Mouse (Mus musculus) MEL (cell line): ENCODE data around the gene Il22ra1. TPM values are rescaled to one million over a fixed set of nuclear protein-coding genes. Genes with fewer than 3 reads are reported as not detected.
A peak's percentile ranks its signal among the peaks of the same experiment; 100 is the strongest.

ENCODE experiments used
- DNase-seq: peaks from one replicate; pipeline ENCODE4 v3.0.0; 2011; ENCODE audit warnings: low read depth, low spot score
- H3K27ac ChIP-seq: 2 replicates; pipeline ENCODE4 v1.5.1; 2012; ENCODE audit warnings: low read depth, mild to moderate bottlenecking, control low read depth, low read length, moderate library complexity; ENCODE audit not compliant: control insufficient read depth
- H3K27me3 ChIP-seq, 2 experiments: fragments of 150-350 bp in 1 of 2; sonication (generic) in 1 of 2; 2 replicates each; pipeline ENCODE4 v1.6.1; 2012; ENCODE audit warnings: low read length in 2 of 2, mild to moderate bottlenecking in 2 of 2, improper control_type of control experiment in 1 of 2, moderate library complexity in 1 of 2; ENCODE audit not compliant: insufficient read depth in 2 of 2, control insufficient read depth in 1 of 2
- H3K36me3 ChIP-seq, 2 experiments: 2 replicates each; pipeline ENCODE4 v1.6.1; 2012 to 2014; ENCODE audit warnings: low read length in 2 of 2, improper control_type of control experiment in 1 of 2, inconsistent platforms in 1 of 2, mild to moderate bottlenecking in 1 of 2; ENCODE audit not compliant: insufficient read depth in 2 of 2, control insufficient read depth in 1 of 2
- H3K4me1 ChIP-seq, 2 experiments: fragments of 150-350 bp in 1 of 2; sonication (generic) in 1 of 2; 2 replicates each; pipeline ENCODE4 v1.6.1; 2012; ENCODE audit warnings: low read length in 2 of 2, improper control_type of control experiment in 1 of 2, mild to moderate bottlenecking in 1 of 2; ENCODE audit not compliant: insufficient read depth in 2 of 2, control insufficient read depth in 1 of 2
- H3K4me3 ChIP-seq, 2 experiments: fragments of 150-350 bp in 1 of 2; sonication (generic) in 1 of 2; 2 replicates each; pipeline ENCODE4 v1.5.1; 2012; ENCODE audit warnings: low read depth in 2 of 2, low read length in 2 of 2, mild to moderate bottlenecking in 2 of 2, moderate library complexity in 2 of 2, control low read depth in 1 of 2, improper control_type of control experiment in 1 of 2; ENCODE audit not compliant: control insufficient read depth in 1 of 2, insufficient read depth in 1 of 2
- H3K79me2 ChIP-seq: 2 replicates; pipeline ENCODE4 v1.6.1; 2012; ENCODE audit warnings: mild to moderate bottlenecking, low read length, moderate library complexity; ENCODE audit not compliant: control insufficient read depth, poor library complexity, insufficient read depth
- H3K9ac ChIP-seq: 2 replicates; pipeline ENCODE4 v1.6.1; 2012; ENCODE audit warnings: low read depth, mild to moderate bottlenecking, control low read depth, low read length, moderate library complexity; ENCODE audit not compliant: control insufficient read depth, poor library complexity, severe bottlenecking
- H3K9me3 ChIP-seq: fragments of 150-350 bp; sonication (generic); replicated peaks from 2 replicates; pipeline ENCODE4 v1.6.1; 2012; ENCODE audit warnings: mild to moderate bottlenecking, low read length, improper control_type of control experiment, moderate library complexity; ENCODE audit not compliant: insufficient read depth
- CHD1 ChIP-seq: IDR thresholded peaks from 2 replicates; pipeline ENCODE4 v1.6.1; 2012; ENCODE audit warnings: low read depth, mild to moderate bottlenecking, inconsistent platforms, low read length, improper control_type of control experiment
- EP300 ChIP-seq, 2 experiments: IDR thresholded peaks; 2 replicates each; pipeline ENCODE4 v1.6.1; 2011; ENCODE audit warnings: improper control_type of control experiment in 2 of 2, low read length in 2 of 2, low read depth in 1 of 2, mild to moderate bottlenecking in 1 of 2
- GATA1 ChIP-seq: IDR thresholded peaks from 2 replicates; pipeline ENCODE4 v1.6.1; 2011; ENCODE audit warnings: low read depth, low read length, improper control_type of control experiment
- HCFC1 ChIP-seq: IDR thresholded peaks from 2 replicates; pipeline ENCODE4 v1.6.1; 2012; ENCODE audit warnings: low read depth, mild to moderate bottlenecking, inconsistent platforms, low read length, improper control_type of control experiment, moderate library complexity
- MAFK ChIP-seq: IDR thresholded peaks from 2 replicates; pipeline ENCODE4 v1.6.1; 2011; ENCODE audit warnings: low read depth, mild to moderate bottlenecking, low read length, improper control_type of control experiment, borderline replicate concordance
- MAX ChIP-seq: IDR thresholded peaks from 2 replicates; pipeline ENCODE4 v1.6.1; 2011; ENCODE audit warnings: low read length, improper control_type of control experiment
- MAZ ChIP-seq: IDR thresholded peaks from 2 replicates; pipeline ENCODE4 v1.6.1; 2012; ENCODE audit warnings: low read depth, mild to moderate bottlenecking, inconsistent platforms, low read length, improper control_type of control experiment
- POLR2A ChIP-seq, 2 experiments: IDR thresholded peaks; 2 replicates each; pipeline ENCODE4 v1.6.1; 2011 to 2012; ENCODE audit warnings: low read length in 2 of 2, mild to moderate bottlenecking in 2 of 2, control low read depth in 1 of 2, improper control_type of control experiment in 1 of 2, low read depth in 1 of 2, moderate library complexity in 1 of 2; ENCODE audit not compliant: control insufficient read depth in 1 of 2, insufficient read depth in 1 of 2, poor library complexity in 1 of 2
- POLR2AphosphoS2 ChIP-seq: IDR thresholded peaks from 2 replicates; pipeline ENCODE4 v1.6.1; 2011; ENCODE audit warnings: low read length, improper control_type of control experiment
- TAL1 ChIP-seq: IDR thresholded peaks from 2 replicates; pipeline ENCODE4 v1.6.1; 2012; ENCODE audit warnings: mild to moderate bottlenecking, inconsistent platforms, low read length, moderate library complexity, mixed read lengths
- TBP ChIP-seq: IDR thresholded peaks from 2 replicates; pipeline ENCODE4 v1.8.0; 2011; ENCODE audit warnings: low read depth, low read length, improper control_type of control experiment
- TCF12 ChIP-seq: IDR thresholded peaks from 2 replicates; pipeline ENCODE4 v1.6.1; 2014; ENCODE audit warnings: low read depth, mild to moderate bottlenecking, inconsistent platforms, low read length, improper control_type of control experiment, moderate library complexity
- USF1 ChIP-seq: IDR thresholded peaks from 2 replicates; pipeline ENCODE4 v1.6.1; 2014; ENCODE audit warnings: low read depth, mild to moderate bottlenecking, inconsistent platforms, low read length, improper control_type of control experiment, moderate library complexity
- polyA plus RNA-seq, 2 experiments: library from polyadenylated mRNA; stranded (reverse) in 1 of 2; unstranded in 1 of 2; fragments of >175 nt in 1 of 2; fragments of >200 nt in 1 of 2; gene quantifications; 2 replicates each; pipeline versions ENCODE4 v1.2.1 to v1.2.4; 2012; ENCODE audit warnings: low replicate concordance in 2 of 2, low read depth in 1 of 2; ENCODE audit not compliant: insufficient read length in 2 of 2, insufficient read depth in 1 of 2, missing spikeins in 1 of 2
- total RNA-seq: library from RNA; depleted of rRNA; stranded (reverse); fragments of 300-350 nt; gene quantifications from 2 replicates; pipeline ENCODE4 v1.2.3, GENCODE M21; 2012

The Il22ra1 gene
- total and polyA plus RNA-seq, 3 experiments: 0.03 TPM; not detected in 2

- no peak overlapping the region for H3K4me3 ChIP-seq
- H3K9ac ChIP-seq: no peak overlapping the region
- H3K27me3 ChIP-seq: no peaks in the 10 kb centered on the region; a peak in 2 of 4 replicates
- no peak overlapping the region for H3K27ac ChIP-seq
- H3K4me1 ChIP-seq: no peaks in the 10 kb centered on the region
- H3K9me3 ChIP-seq: no peaks in the 10 kb centered on the region
- no peaks in the 10 kb centered on the region for H3K36me3 ChIP-seq
- DNase-seq: peak; percentile 22
- peak; percentile 61; the same call in 1 of the 2 replicates for TF ChIP-seq USF1
- TF ChIP-seq MAZ: no peak
- no peaks in the 10 kb centered on the region for H3K79me2 ChIP-seq
Measured at GRCm38 (mm10) chr4:135692916-135693315, 35.1 kb upstream of the Il22ra1 start.

GRCm38 (mm10) chr4:135698498-135698897 is 29.5 kb upstream of the Il22ra1 start:
- no peaks in the 10 kb centered on the region for H3K9me3 ChIP-seq
- H3K4me1 ChIP-seq: no peaks in the 10 kb centered on the region
- no peak overlapping the region for H3K27ac ChIP-seq
- no peak overlapping the region for H3K4me3 ChIP-seq
- no peaks in the 10 kb centered on the region for H3K27me3 ChIP-seq
- no peaks in the 10 kb centered on the region for H3K36me3 ChIP-seq
- DNase-seq: no peak
- no peak for TF ChIP-seq POLR2AphosphoS2
- no peak for TF ChIP-seq POLR2A (IDR thresholded peaks at IDR 0.05; ENCODE audit: control insufficient read depth in 1 of 2, insufficient read depth in 1 of 2, low read depth in 1 of 2, low read length in 2 of 2, poor library complexity in 1 of 2)
- no peak for TF ChIP-seq MAX
- no peak for TF ChIP-seq MAFK
- TF ChIP-seq HCFC1: no peak
- no peaks in the 10 kb centered on the region for H3K79me2 ChIP-seq
- H3K9ac ChIP-seq: no peak overlapping the region

- no peak for DNase-seq
- H3K36me3 ChIP-seq: no peaks in the 10 kb centered on the region; a peak in 1 of 4 replicates
- H3K4me3 ChIP-seq: no peak overlapping the region
- H3K79me2 ChIP-seq: no peaks in the 10 kb centered on the region
- peaks cover 0 to 2% of the 10 kb centered on the region in 2 experiments; a peak in 1 of 4 replicates for H3K4me1 ChIP-seq
- no peak overlapping the region for H3K9ac ChIP-seq
- H3K27ac ChIP-seq: no peak overlapping the region
- no peak for TF ChIP-seq MAFK
- no peaks in the 10 kb centered on the region for H3K9me3 ChIP-seq
- no peaks in the 10 kb centered on the region for H3K27me3 ChIP-seq
Measured at GRCm38 (mm10) chr4:135703497-135703896, 24.5 kb upstream of the Il22ra1 start.

GRCm38 (mm10) chr4:135704016-135704415 is 24.0 kb upstream of the Il22ra1 start:
- peaks cover 0 to 2% of the 10 kb centered on the region in 2 experiments; a peak in 1 of 4 replicates for H3K4me1 ChIP-seq
- no peak overlapping the region for H3K9ac ChIP-seq
- H3K27ac ChIP-seq: no peak overlapping the region
- H3K79me2 ChIP-seq: no peaks in the 10 kb centered on the region
- no peaks in the 10 kb centered on the region; a peak in 1 of 4 replicates for H3K36me3 ChIP-seq
- H3K27me3 ChIP-seq: no peaks in the 10 kb centered on the region
- H3K4me3 ChIP-seq: no peak overlapping the region; a peak in 1 of 4 replicates
- TF ChIP-seq TBP (no peak), CHD1 (no peak), TCF12 (peak; percentile 57; the same call in 1 of the 2 replicates), GATA1 (0 out of 2 replicates have a peak, but pooled peaks have one; percentile 11), TAL1 (peak; percentile 31; the same call in 1 of the 2 replicates), EP300 (IDR thresholded peaks at IDR 0.05; ENCODE audit: low read depth in 1 of 2, low read length in 2 of 2) (peak in 1 of 2 experiments; percentile 62; a peak in 2 of 4 replicates)
- peak; percentile 19 for DNase-seq
- H3K9me3 ChIP-seq: no peaks in the 10 kb centered on the region
